Mouse (Mus musculus): ENCODE results near the gene Gm15085.
"Not testable (repeated sequence)": the region's sequence is repeated elsewhere in the genome, so short reads cannot be mapped to it uniquely, and the experiment has no call there.

Gene Gm15085

DNA sequence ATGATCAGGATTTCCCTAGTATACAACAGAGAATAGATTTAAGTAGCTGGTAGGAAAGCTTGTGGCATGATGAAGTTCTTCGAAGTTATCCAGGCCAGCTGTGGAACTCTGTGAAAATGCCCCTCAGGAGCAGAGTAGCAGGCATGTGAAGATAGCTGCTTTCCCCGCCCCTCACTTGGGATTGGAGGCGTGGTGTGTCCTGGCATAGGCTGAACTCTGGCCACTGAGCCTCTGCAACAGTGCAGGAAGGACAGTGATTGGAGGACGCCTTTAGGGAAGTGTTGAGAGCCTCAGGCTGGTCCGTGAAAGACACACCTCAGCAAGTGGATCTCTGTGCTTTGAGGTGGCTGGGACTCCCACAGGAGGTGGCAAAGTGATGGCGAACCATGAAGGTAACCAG, at the start of gene Gm15085:
Gene Gm15085 (plus strand): TSS at position 301 of the 400 bp plus-strand sequence.
- DNase-seq, result not testable (repeated sequence)
